Mouse (Mus musculus) skeletal muscle tissue, adult 2 months (tissue): ENCODE results near the gene Tspan5.

Experiments used
- DNase-seq: peaks from one replicate; pipeline ENCODE4 v3.0.0-alpha.2; 2012; ENCODE audit warnings: low read depth, low spot score

Tspan5 gene

GRCm38 (mm10) chr3:138936780-138937179 is 194.8 kb downstream of the Tspan5 start:
- DNase-seq = no peak

GRCm38 (mm10) chr3:138937241-138937640 is 195.2 kb downstream of the Tspan5 start:
- no peak for DNase-seq

GRCm38 (mm10) chr3:138941604-138942003 is 199.6 kb downstream of the Tspan5 start:
- no peak for DNase-seq

- no peak for DNase-seq
These were observed 203.5 kb downstream of the Tspan5 start for GRCm38 (mm10) chr3:138945516-138945915.

- DNase-seq = no peak
These were observed 207.1 kb downstream of the Tspan5 start for GRCm38 (mm10) chr3:138949081-138949480.

- DNase-seq = no peak
These were observed 213.2 kb downstream of the Tspan5 start for GRCm38 (mm10) chr3:138955220-138955619.
